Mouse (Mus musculus) ES-E14 (cell line): Measurements from ENCODE around the gene Gm10638.

Experiments
- CHD2 ChIP-seq: IDR thresholded peaks from 2 replicates; pipeline ENCODE4 v1.6.1; 2014; ENCODE audit warnings: mild to moderate bottlenecking, low read depth, low read length, inconsistent platforms
- HCFC1 ChIP-seq: IDR thresholded peaks from 2 replicates; pipeline ENCODE4 v1.6.1; 2012; ENCODE audit warnings: low read length, inconsistent platforms, borderline replicate concordance; ENCODE audit not compliant: insufficient read depth

DNA sequence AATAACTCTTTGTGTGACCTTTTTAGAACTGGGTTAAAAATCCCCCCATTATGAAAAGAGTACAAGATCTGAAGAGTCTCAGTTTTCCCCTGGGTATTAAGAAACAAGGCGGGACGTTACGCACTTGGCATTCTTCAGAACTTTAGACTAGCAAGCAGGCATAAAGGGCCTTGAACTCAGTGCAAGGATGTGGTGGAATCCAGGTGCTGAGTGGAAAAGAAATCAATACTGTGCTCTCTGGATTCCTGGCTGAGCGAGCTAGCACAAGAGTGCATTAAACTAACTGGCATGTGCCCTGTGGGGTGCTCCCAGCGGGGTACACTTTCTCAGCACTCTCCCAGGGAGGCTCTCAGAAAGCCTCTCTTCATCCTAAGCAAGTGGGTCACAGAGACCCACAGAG lies 17.3 kb downstream of the Gm10638 start:
- TF ChIP-seq CHD2 (no peak), HCFC1 (no peak)
